Mouse (Mus musculus) CH12.LX (cell line): ENCODE measurements around the gene Fam234b.

Experiments used
- CTCF ChIP-seq, 2 experiments: IDR thresholded peaks in 1 of 2; conservative IDR thresholded peaks in 1 of 2; 2 replicates each; pipeline ENCODE4 v1.5.1; 2011 to 2012; ENCODE audit warnings: low read depth in 2 of 2, low read length in 2 of 2, improper control_type of control experiment in 1 of 2, inconsistent platforms in 1 of 2, mild to moderate bottlenecking in 1 of 2, moderate library complexity in 1 of 2
- E2F4 ChIP-seq: IDR thresholded peaks from 2 replicates; pipeline ENCODE4 v1.6.1; 2011; ENCODE audit warnings: low read depth, low read length, improper control_type of control experiment; ENCODE audit not compliant: insufficient replicate concordance
- EP300 ChIP-seq: IDR thresholded peaks from 2 replicates; pipeline ENCODE4 v1.6.1; 2011; ENCODE audit warnings: low read length, improper control_type of control experiment
- MAFK ChIP-seq: IDR thresholded peaks from 2 replicates; pipeline ENCODE4 v1.6.1; 2011; ENCODE audit warnings: low read length, improper control_type of control experiment; ENCODE audit not compliant: insufficient replicate concordance
- MAX ChIP-seq: IDR thresholded peaks from 2 replicates; pipeline ENCODE4 v1.6.1; 2011; ENCODE audit warnings: low read length, improper control_type of control experiment
- POLR2A ChIP-seq: IDR thresholded peaks from 2 replicates; pipeline ENCODE4 v1.6.1; 2011; ENCODE audit warnings: low read depth, mild to moderate bottlenecking, improper control_type of control experiment, low read length
- SIN3A ChIP-seq: IDR thresholded peaks from 2 replicates; pipeline ENCODE4 v1.6.1; 2012; ENCODE audit warnings: low read length, improper control_type of control experiment, inconsistent platforms
- USF1 ChIP-seq: IDR thresholded peaks from 2 replicates; pipeline ENCODE4 v1.6.1; 2014; ENCODE audit warnings: low read depth, mild to moderate bottlenecking, inconsistent platforms, low read length, improper control_type of control experiment
- USF2 ChIP-seq: conservative IDR thresholded peaks from 2 replicates; pipeline ENCODE4 v1.6.1; 2011; ENCODE audit warnings: low read depth, low read length, improper control_type of control experiment
- ZC3H11A ChIP-seq: IDR thresholded peaks from 2 replicates; pipeline ENCODE4 v1.6.1; 2012; ENCODE audit warnings: low read depth, mild to moderate bottlenecking, inconsistent platforms, low read length, improper control_type of control experiment
- ZMIZ1 ChIP-seq: IDR thresholded peaks from 2 replicates; pipeline ENCODE4 v1.6.1; 2012; ENCODE audit warnings: low read depth, mild to moderate bottlenecking, inconsistent platforms, low read length, improper control_type of control experiment

DNA sequence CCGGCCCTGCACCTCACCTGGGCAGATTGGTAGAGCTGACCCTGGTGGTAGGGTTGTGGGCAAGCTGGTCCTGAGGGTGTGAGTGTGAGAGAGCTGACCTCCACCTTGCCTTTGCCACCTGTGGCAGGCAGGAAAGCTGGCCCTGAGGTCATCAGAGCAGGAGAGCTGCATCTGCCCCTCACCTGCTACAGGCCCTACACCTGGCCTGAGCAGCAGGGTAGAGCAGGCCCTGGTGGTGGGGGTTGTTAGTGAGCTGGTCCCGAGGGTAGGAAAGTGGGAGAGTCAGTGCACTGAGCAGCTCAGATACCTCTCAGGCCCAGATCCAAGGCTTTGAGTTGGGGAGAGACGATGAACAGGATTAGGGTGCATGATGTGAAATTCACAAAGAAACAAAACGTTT is 48.1 kb upstream of the Fam234b start:
- TF ChIP-seq CTCF (conservative IDR thresholded peaks at IDR 0.05 in 1 of 2, IDR thresholded peaks at IDR 0.05 in 1 of 2; ENCODE audit: low read depth in 2 of 2, low read length in 2 of 2) = no peak
- TF ChIP-seq USF1 = no peak
- TF ChIP-seq POLR2A = no peak
- TF ChIP-seq SIN3A = no peak
- TF ChIP-seq MAX = no peak
- no peak for TF ChIP-seq ZC3H11A
- TF ChIP-seq EP300 = no peak
- TF ChIP-seq E2F4 = no peak
- TF ChIP-seq USF2 = no peak
- TF ChIP-seq MAFK = no peak
- TF ChIP-seq ZMIZ1 = no peak
